Mouse (Mus musculus): ENCODE data around the gene Ssr3. TPM values are rescaled to one million over a fixed set of nuclear protein-coding genes. Genes with fewer than 3 reads are reported as not detected.

Ssr3 gene
- total RNA-seq, 2 experiments from 2014 or later = 158 TPM

Other genes starting within 250 kb of the Ssr3 start
- gene Tiparp, start 135.8 kb upstream of the Ssr3 start, total RNA-seq (2021) = 10 to 100 TPM; 15.3 to 15.4 TPM

Data from heart, postnatal 10 days (tissue).